Mouse (Mus musculus) heart, embryonic 14.5 days (tissue): ENCODE results near the gene Elfn2. TPM values are rescaled to one million over a fixed set of nuclear protein-coding genes. Genes with fewer than 3 reads are reported as not detected.

ENCODE experiments used
- polyA plus RNA-seq: library from polyadenylated mRNA; unstranded; fragments of >200 nt; fragmentation: Nextera tagmentation; extraction: Ambion mirVana; gene quantifications from 2 replicates; pipeline ENCODE4 v1.2.1, GENCODE M21; 2014

The Elfn2 gene
- polyA plus RNA-seq, 1 experiment from 2014 or later = not detected

Other genes starting within 250 kb of the Elfn2 start
- gene Il2rb, start 223.5 kb downstream of the Elfn2 start, polyA plus RNA-seq = 0.16 and 0.19 TPM in 2 replicates
- gene C1qtnf6, start 187.4 kb downstream of the Elfn2 start, polyA plus RNA-seq = 38.4 and 41.1 TPM in 2 replicates
- not detected in 2 replicates for gene Sstr3, start 174.1 kb downstream of the Elfn2 start, polyA plus RNA-seq
- 8.1 and 10.0 TPM in 2 replicates for gene Rac2, start 146.0 kb downstream of the Elfn2 start, polyA plus RNA-seq
- gene Cyth4, start 121.7 kb downstream of the Elfn2 start, polyA plus RNA-seq = 2.4 and 3.3 TPM in 2 replicates
- 8.2 and 8.3 TPM in 2 replicates for gene Mfng, start 54.7 kb upstream of the Elfn2 start, polyA plus RNA-seq
- 6.5 and 7.1 TPM in 2 replicates for gene Card10, start 84.3 kb upstream of the Elfn2 start, polyA plus RNA-seq
- gene Cdc42ep1, start 123.9 kb upstream of the Elfn2 start, polyA plus RNA-seq = 29.0 and 30.1 TPM in 2 replicates
- not detected in 2 replicates for gene Lgals2, start 136.8 kb upstream of the Elfn2 start, polyA plus RNA-seq
- 30.7 and 33.2 TPM in 2 replicates for gene Gga1, start 158.4 kb upstream of the Elfn2 start, polyA plus RNA-seq
- gene Gm49510, start 180.9 kb upstream of the Elfn2 start, polyA plus RNA-seq = 0.16 TPM in 1 of 2 replicates, not detected in the other
- 13.6 and 14.5 TPM in 2 replicates for gene Sh3bp1, start 181.0 kb upstream of the Elfn2 start, polyA plus RNA-seq
- gene Pdxp, start 195.1 kb upstream of the Elfn2 start, polyA plus RNA-seq = 26.2 and 26.6 TPM in 2 replicates
- 708 and 842 TPM in 2 replicates for gene Lgals1, start 208.0 kb upstream of the Elfn2 start, polyA plus RNA-seq
- 30.5 and 32.6 TPM in 2 replicates for gene Nol12, start 216.2 kb upstream of the Elfn2 start, polyA plus RNA-seq
- 34.9 and 41.1 TPM in 2 replicates for gene Triobp, start 229.0 kb upstream of the Elfn2 start, polyA plus RNA-seq